Mouse (Mus musculus) kidney, adult 2 months (tissue): ENCODE measurements at regions not wholly inside any gene's neighbourhood (a gene's known extent, or its start where the extent isn't known, plus 50 kb on each side); places are given as distances from the start of the nearest gene placed in this dataset.

Experiments
- CTCF ChIP-seq: fragments of 200-500 bp; conservative IDR thresholded peaks from 2 replicates; pipeline ENCODE4 v1.5.1; 2011; ENCODE audit warnings: low read depth, mild to moderate bottlenecking, control low read depth, low read length, moderate library complexity, mixed read lengths; ENCODE audit not compliant: insufficient read depth, insufficient read length
- POLR2A ChIP-seq: fragments of 200-500 bp; IDR thresholded peaks from one replicate; pipeline ENCODE4 v1.6.1; 2011; ENCODE audit warnings: low read depth, low read length, control low read depth

DNA sequence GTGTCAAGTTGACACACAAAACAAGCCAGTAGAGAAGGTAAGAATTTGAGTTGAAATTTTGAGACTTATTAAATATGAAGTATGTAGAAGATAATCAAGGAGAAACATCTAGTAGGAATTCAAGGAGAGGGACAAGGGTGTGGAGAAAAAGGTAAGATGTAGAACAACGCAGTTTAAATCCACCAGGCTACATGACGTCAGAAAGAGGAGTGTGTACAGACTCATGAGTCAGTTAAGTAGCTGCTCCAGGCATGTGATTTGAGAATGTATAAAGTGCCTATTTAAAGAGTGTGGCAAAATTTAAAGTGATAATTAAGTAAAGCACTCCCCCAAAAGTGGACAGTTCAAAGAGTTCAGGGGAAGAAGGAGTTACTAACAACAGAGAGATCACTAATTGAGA is 113.6 kb upstream of the Ppp1r12a start:
- TF ChIP-seq CTCF (no peak), POLR2A (no peak)
